Mouse (Mus musculus) adrenal gland, postnatal 36 days (tissue): ENCODE measurements around the gene Arel1. TPM values are rescaled to one million over a fixed set of nuclear protein-coding genes. Genes with fewer than 3 reads are reported as not detected.

Source experiments
- DNase-seq, 2 experiments: peaks; one replicate each; pipeline ENCODE4 v3.0.0; 2021; ENCODE audit warnings: mixed read lengths in 1 of 2
- long read RNA-seq, 2 experiments: library from polyadenylated mRNA; stranded (forward); transcript quantifications; one replicate each; pipeline ENCODE4 v2.0.0; 2021; ENCODE audit warnings: borderline sequencing depth in 2 of 2
- total RNA-seq, 2 experiments: library from RNA; stranded (reverse); gene quantifications; 2 replicates each; pipeline ENCODE4 v1.2.3; 2021

Arel1 gene
- 10 to 100 TPM; 34.9 to 36.4 TPM for total RNA-seq
- long read RNA-seq, experiment 1, partial matches to known transcripts: 7 of 9 reads
- long read RNA-seq, experiment 1, other reads (novel, unspliced or antisense): 2 of 9 reads
- long read RNA-seq, experiment 2, full-length matches to known transcripts: 1 of 2 reads
- long read RNA-seq, experiment 2, partial matches to known transcripts: 0 of 2 reads
- long read RNA-seq, experiment 2, other reads (novel, unspliced or antisense): 1 of 2 reads

DNA sequence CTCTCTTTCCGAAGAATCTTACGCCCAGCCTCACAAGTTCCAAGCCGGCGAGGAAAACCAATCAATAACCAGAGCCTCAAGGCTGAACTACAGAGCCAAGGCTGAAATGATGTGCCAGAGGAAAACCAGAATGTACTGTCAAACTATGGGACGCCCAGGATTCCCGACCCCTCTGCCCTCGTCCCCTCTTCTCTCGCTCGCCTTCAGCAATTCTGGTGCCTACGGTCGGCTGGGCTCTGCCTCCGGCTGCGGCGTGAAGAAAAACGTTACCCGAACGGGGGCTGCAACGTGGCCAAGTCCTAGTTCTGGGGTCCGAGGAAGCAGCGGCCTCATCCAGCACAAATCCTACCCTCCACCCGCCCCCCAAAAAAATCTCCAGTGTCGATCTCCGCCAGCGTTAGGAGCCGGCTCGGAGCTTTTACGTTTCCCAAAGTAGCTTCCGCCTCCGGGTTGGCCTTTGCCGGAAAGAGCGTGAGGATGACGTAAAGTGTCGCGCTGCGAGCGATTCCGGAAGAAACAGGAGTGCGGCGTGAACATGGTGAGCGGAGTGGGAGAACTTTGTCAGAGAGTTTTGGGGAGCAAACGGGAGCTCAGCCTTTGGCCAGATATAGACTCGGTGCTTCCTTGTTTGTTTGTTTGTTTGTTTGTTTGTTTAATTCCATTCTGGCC is at the start of gene Arel1, which contains the start of gene Fcf1:
TSS of gene Arel1 (minus strand) at position 473 of the 669 bp plus-strand sequence.
TSS of gene Fcf1 (plus strand) at position 470 of the 669 bp plus-strand sequence.
- DNase-seq: peak; percentile 91 to 92

DNA sequence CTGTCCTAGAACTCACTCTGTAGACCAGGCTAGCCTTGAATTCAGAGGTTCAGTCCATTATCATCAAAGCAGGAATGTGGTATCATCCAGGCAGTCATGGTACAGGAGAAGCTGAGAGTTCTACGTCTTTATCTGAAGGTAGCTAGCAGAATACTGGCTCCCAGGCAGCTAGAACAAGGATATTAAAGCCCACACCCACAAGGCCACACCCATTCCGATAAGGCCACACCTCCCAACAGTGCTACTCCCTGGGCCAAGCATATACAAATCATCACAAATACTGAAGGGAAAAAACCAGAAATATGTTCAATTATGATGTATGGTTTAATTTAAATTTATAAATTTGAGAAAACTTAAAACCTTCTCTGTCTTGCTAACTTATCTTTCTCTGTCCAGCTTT is 41.5 kb upstream of the Arel1 start:
- no peak for DNase-seq

DNA sequence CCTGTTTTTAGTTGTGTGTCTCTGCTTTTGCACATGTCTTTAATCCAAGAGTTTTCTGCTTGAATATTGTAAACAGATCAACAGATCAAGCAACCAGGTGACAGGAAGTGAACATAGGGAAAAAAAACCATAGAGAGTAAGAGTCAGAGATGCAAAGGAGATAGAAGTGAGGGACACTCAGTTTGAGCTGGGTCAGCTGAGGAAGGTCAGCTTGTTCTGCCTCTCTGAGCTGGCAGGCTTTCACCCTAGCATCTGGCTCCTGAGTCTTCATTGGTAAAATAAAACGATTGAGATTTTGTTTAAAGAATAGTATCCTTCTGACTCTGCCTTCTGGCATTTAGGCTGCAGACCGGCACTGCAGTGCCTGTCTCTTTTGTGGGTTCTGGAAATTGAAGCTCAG is 39.8 kb upstream of the Arel1 start:
- peak; percentile 16 to 22 for DNase-seq

DNA sequence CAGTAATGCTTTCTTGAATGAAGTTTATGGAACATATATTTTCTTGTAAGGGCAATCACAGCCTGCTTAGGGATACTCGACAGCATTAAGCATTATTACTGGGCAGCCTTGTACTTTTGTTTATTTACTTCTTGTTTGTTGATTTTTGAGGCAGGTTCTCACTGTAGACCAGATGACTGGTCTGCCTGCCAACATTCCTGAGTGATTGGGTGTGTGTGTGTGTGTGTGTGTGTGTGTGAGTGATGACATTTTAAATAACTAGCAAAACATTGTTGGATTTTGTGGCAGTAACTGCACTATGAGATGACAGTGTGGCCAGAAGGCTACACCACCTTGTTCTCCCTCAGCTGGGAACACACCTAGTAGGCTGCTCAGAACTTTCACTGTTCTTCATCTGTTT is 39.1 kb upstream of the Arel1 start:
- DNase-seq: peak in 1 of 2 experiments; percentile 17

GRCm38 (mm10) chr12:85007021-85007420 is 36.3 kb upstream of the Arel1 start:
- DNase-seq: no peak

- DNase-seq: no peak
These were observed 35.5 kb upstream of the Arel1 start for GRCm38 (mm10) chr12:85006206-85006605.

DNA sequence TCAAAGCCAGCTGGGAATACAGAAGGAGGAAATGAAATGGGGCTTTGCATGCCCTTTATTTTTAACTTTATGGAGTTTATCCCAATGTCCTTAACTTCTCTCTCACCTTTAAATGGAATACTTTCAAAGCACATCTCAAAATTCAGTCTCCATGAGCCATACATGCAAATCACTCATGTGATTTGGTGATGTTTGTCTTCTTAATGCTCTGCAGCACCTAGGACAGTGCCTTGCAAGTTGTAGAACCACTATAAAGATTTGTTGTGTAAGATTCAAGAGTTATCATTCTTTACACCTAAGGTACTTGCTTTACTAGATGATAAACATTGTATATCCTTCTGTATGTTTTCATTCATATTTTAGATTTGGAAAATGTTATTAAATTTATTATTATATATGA is 28.4 kb upstream of the Arel1 start:
- no peak for DNase-seq

GRCm38 (mm10) chr12:84996501-84997398 is 26.1 kb upstream of the Arel1 start:
- DNase-seq: peak; percentile 51 to 64

DNA sequence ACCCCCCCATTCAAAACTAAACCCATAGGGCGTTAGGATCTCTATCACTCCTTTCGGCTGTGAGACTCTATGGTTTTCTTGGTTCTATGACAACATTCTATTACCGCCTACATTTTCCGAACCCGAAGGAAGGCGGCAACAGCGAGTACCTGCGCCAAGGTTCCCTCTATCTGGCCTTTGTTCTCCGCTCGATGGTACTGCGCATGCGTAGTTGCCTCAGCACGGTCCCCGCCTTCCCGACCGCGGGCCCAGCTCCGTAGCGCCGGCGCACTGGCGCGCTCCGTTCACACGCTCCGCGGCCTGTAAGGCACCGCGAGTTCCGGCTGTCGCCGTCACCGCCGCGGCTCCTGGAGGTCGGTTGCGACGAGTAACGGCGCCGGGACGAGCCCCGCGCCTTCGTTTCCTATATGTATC is 25.4 kb upstream of the Arel1 start, which contains the start of gene Ylpm1:
TSS of gene Ylpm1 (plus strand) at position 239 of the 414 bp plus-strand sequence.
- peak; percentile 97 to 98 for DNase-seq

- no peak for DNase-seq
These were observed 24.5 kb upstream of the Arel1 start for GRCm38 (mm10) chr12:84995112-84995761.

DNA sequence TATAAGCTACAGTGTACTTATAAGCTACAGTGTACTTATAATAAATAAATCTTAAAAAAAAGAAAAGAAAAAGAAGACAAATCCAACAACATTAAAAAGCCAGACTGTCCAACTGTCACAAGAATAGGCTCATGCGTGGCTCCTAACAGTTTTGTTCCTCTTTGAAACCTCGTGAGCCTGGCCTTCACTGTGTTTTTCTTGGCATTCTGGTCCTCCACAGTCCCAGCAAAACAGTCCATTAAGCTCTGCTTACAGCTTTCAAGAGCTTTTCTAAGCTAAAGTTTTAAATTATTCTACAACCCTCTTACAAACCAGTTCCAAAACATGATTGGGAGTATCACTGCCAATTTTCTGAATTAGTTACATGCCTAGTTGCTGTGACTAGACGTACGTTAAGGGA is 18.8 kb upstream of the Arel1 start:
- DNase-seq: peak; percentile 34 to 56

DNA sequence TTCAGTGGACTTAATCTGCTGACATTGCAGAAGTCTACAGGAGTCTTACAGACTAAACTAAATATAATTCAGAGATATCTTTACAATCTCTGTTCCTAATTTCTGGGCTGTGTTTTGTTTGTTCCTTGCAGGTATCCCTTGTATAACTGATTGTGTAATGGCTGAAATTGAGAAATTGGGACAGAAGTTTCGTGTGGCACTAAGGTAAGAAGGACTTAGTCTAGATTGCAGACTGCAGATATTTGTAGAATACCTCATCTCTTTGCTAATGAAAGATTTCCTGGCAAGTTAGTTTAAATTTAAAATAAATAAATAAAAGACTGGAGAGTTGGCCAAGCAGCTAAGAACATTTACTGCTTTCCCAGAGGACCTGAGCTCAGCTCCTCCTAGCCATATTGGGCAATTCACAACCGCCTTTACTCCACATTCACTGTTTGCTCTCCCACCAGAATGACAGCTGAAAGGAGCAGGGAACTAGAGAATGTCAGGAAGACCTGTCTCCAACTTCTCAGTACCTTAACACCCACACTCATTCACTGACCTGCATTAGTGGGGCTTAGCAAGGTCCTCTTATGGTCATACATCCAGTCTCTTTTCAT is 8.7 kb upstream of the Arel1 start:
- no peak for DNase-seq

DNA sequence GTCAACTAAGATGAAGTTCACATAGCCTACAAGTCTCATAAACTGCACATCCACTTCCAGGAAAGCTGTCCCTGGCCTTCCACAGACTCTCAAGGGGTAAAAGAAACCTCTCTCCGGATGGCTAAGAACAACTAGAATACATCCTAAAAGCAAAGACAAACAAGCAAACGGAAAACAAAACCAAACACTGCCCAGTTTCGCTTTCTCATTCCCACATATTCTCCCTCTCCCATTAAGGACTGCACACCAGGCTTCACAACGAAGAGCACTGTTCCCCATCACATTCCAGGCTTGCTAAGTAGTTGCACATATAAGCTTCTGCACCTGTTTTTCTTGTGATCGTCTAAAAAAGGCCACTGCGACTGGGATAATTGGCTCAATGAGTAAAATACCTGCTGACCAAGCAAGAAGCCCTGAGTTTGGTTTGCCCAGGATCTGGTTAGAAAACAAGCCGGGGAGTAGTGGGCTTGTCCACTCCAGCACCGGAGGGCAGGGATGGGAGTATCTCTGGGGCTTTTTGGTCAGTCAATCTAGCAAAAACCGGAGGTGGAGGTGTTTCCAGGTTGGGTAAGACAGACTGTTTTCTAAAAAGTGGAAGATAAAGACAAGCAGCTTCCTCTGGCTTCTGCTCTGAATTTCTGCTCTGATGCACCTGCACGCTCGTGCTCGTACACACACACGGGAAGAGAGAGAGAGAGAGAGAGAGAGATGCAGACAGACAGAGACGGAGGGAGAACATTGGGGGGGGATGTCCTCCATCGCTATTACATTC is 858 bp downstream of the Arel1 start:
- no peak for DNase-seq

DNA sequence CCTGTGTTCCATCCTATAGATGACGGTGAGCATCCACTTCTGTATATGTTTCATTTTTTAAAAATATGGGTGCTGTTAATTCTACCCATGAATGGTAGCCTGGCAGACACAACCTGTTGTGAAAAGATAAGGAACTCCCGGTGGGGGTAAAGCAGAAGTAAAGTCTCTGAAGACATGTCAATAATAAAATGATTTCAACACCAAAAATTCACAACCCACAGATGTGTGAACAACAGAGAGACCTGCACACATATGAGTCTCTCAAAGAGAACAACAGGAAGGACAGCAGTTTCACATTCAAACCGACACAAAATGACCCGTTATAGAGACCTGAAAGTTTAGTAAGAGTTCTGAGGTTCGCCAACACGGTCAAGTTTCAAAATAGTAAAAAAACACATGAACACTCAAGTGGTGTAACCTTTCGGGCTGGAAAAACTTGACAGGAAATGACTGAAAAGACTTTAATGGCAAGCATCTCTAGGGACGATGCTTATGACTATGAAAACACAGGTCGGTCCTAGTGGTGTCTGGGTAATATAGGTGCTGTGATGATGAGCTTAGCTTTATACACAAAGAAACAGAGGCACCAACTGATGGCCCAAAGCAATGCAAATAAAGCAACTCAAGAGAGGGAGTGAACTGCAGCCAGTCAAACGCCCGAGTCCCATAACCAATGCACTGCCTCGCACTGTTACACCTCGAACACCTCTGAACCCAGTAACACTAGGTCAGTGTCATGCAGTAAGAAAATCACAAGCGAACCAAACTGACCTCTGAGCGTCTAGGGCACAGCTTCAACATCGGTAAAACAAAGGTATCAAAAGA is 1.7 kb downstream of the Arel1 start:
- no peak for DNase-seq

DNA sequence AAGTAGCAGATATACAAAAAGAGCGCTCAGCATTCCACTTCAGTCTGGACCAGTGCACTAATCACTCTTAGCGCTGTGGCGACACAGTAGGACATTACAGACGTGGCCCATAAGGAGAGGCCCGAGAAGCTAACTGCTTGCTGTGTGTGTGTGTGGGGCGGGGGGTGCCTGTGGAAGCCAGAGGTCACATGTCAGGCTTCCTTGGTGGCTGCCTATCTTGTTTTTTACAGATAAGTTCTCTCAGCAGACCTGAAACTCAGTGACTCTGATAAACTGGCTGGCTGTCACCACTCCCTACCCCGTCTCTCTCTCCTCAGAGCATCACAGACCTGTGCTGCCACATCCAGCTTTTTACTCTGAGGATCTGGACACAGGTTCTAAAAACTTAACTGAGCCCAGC is 8.1 kb downstream of the Arel1 start:
- DNase-seq: no peak

DNA sequence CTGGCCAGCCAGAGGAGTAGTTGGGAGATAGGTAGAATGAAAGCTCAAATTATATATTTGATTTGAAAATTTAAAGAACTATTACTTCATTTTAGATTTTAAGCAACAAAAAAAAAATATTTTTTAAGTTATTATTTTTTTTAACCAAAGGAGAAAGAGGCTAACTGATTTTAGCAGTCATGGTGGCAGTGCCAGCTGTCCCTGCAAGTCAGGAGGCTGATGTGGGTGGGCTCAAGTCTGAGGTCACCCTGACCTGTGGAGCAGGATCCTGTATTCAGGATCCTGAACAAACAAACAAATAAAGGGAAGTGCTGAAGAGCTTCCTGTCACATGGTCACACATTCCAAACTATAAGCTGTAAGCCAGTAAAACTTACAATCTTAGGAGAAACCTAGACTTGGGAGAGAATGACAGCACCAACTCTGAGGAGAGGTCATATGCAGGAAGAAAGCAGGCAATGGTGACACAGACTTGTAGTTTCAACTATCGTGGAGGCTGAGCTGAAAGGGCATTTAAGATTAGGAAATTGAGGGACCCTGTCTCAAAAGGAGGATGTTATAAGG is 11.8 kb downstream of the Arel1 start:
- no peak for DNase-seq

- DNase-seq: no peak
These were observed 14.4 kb downstream of the Arel1 start for GRCm38 (mm10) chr12:84956317-84956716.

- DNase-seq: no peak
These were observed 18.3 kb downstream of the Arel1 start for GRCm38 (mm10) chr12:84952351-84952750.

DNA sequence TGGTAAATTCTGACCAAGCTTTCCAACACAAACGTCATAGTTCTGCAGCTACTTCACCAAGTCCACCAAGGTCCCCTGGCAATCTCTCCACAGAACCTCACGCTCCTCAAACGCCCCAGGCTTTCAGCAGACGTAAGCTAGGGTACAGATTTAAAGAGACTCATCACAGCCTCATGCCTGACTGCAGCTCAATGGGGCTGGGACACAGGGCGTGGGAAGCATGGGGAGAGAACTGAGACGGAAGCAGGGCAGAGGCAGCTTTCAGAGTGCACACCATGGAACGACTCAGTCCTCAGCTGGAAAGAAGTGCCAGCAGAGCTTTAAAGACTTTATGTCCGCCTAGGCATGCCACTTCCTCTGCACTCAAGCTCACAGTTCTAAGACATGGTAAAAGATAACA is 19.2 kb downstream of the Arel1 start:
- DNase-seq: no peak

- DNase-seq: peak in 1 of 2 experiments; percentile 34
These were observed 19.9 kb downstream of the Arel1 start for GRCm38 (mm10) chr12:84950763-84951162.
